Mouse (Mus musculus): ENCODE measurements around the gene Mon2. TPM values are rescaled to one million over a fixed set of nuclear protein-coding genes. Genes with fewer than 3 reads are reported as not detected.
"Not testable (repeated sequence)": the region's sequence is repeated elsewhere in the genome, so short reads cannot be mapped to it uniquely, and the experiment has no call there.

Mon2 gene
- polyA plus RNA-seq, 1 experiment from 2014 or later: 39.1 TPM

GRCm38 (mm10) chr10:123055205-123056000 lies 20.9 kb downstream of the Mon2 start:
- no peak overlapping the region for H3K4me3 ChIP-seq (replicated peaks)
- no peak overlapping the region for H3K4me2 ChIP-seq
- H3K36me3 ChIP-seq (replicated peaks): peaks cover 10% of the 10 kb centered on the region
- 91% methylated on average over 9 of the region's 9 CpGs for WGBS
- H3K4me1 ChIP-seq: no peaks in the 10 kb centered on the region; the same call in 1 of the 2 replicates
- H3K9me3 ChIP-seq: no peaks in the 10 kb centered on the region
- ATAC-seq (ENCODE audit: low FRiP score): no peak
- no peak overlapping the region for H3K9ac ChIP-seq
- H3K27ac ChIP-seq: no peak overlapping the region
- H3K27me3 ChIP-seq: no peaks in the 10 kb centered on the region

GRCm38 (mm10) chr10:123053557-123053956 lies 22.7 kb downstream of the Mon2 start:
- Histone ChIP-seq H3K27me3 (no peaks in the 10 kb centered on the region), H3K27ac (no peak overlapping the region), H3K4me1 (no peaks in the 10 kb centered on the region; the same call in 1 of the 2 replicates), H3K9me3 (no peaks in the 10 kb centered on the region), H3K4me3 (replicated peaks) (no peak overlapping the region), H3K9ac (no peak overlapping the region), H3K4me2 (no peak overlapping the region), H3K36me3 (replicated peaks) (peaks cover 17% of the 10 kb centered on the region)
- ATAC-seq (ENCODE audit: low FRiP score): no peak
- WGBS: 92% methylated on average over 4 of the region's 4 CpGs

DNA sequence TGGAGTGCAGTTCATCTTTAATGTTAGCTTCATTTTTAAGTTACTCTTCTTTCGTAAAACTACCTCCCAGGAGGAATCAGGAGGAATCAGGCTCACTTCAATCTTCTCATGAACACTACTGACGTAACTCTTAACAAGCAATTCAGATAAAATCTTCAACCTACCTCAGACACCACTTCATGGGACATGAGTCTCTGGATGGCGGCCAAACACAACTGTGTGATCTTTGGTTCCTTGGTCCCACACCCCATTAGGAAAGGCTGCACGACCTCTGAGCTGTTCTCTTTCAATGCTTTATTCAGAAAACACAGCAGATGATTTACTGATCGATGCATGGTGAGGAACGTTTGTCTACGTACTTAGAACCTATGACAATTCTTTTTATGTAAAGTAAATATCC lies 24.3 kb downstream of the Mon2 start:
- no peak for ATAC-seq (ENCODE audit: low FRiP score)
- H3K4me1 ChIP-seq: no peaks in the 10 kb centered on the region
- H3K27ac ChIP-seq: no peak overlapping the region
- H3K27me3 ChIP-seq: no peaks in the 10 kb centered on the region
- H3K4me2 ChIP-seq: no peak overlapping the region
- H3K36me3 ChIP-seq (replicated peaks): peaks cover 23% of the 10 kb centered on the region
- no peak overlapping the region for H3K4me3 ChIP-seq (replicated peaks)
- no peak overlapping the region for H3K9ac ChIP-seq
- H3K9me3 ChIP-seq: no peaks in the 10 kb centered on the region
- WGBS: 87% methylated on average over 7 of the region's 7 CpGs

DNA sequence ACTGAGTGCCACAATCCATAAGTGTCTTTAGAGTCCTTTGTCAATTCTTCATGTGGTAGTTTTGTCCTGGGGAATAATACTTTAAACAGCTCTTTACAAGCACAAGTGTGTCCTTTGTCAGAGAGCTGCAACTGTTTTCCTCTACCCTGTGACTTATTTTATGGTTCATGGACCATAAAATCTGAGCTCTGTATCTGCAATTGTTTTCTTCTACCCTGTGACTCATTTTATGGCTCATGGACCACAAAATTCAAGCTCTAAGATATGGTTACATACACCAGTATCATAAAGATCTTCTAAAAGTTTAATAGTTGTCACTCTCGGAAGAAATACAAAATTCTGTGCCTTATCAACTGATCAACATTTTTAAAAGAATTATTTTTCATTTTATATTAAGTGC lies 27.6 kb downstream of the Mon2 start:
- no peak for ATAC-seq (ENCODE audit: low FRiP score)
- Histone ChIP-seq H3K36me3 (replicated peaks) (peaks cover 35% of the 10 kb centered on the region), H3K4me2 (no peak overlapping the region), H3K9ac (no peak overlapping the region), H3K27ac (no peak overlapping the region), H3K4me3 (replicated peaks) (no peak overlapping the region), H3K27me3 (no peaks in the 10 kb centered on the region), H3K9me3 (no peaks in the 10 kb centered on the region), H3K4me1 (no peaks in the 10 kb centered on the region)
- WGBS: 93% methylated on average over 1 of the region's 1 CpGs

- Histone ChIP-seq H3K9me3 (no peaks in the 10 kb centered on the region), H3K27me3 (no peaks in the 10 kb centered on the region), H3K4me2 (no peak overlapping the region), H3K36me3 (replicated peaks) (peaks cover 41% of the 10 kb centered on the region), H3K9ac (no peak overlapping the region), H3K4me3 (replicated peaks) (no peak overlapping the region), H3K4me1 (no peaks in the 10 kb centered on the region), H3K27ac (no peak overlapping the region)
- ATAC-seq (ENCODE audit: low FRiP score): no peak
- WGBS: 70% methylated on average over 2 of the region's 2 CpGs
Observed at GRCm38 (mm10) chr10:123039936-123040335, 36.4 kb downstream of the Mon2 start.

DNA sequence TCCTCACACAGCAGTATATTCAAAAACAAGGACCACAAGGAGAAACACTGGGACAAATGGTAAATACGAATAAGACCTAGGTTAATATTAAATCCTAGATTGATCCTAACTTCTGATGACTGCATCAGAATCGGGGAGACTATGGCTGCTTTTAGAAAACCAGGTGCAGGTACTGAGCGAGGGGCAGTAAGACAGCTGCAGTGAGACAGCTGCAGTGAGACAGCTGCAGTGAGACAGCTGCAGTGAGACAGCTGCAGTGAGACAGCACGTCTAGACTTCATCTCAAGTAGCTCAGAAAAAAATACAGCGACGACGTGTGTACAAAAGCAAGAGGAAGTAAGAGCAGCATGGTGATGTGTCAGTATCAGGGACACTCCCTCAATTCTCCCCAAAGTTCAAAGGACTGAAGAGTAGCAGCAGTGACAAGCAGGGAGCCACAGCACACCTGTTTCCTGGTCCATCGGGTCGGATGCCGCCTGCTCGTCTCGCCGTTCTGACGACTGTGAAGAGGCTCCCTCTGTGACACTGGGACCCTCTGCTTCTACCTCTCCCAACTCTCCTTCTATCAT lies 44.1 kb downstream of the Mon2 start:
- Histone ChIP-seq H3K4me2 (no peak overlapping the region), H3K4me1 (no peaks in the 10 kb centered on the region), H3K36me3 (replicated peaks) (peaks cover 66% of the 10 kb centered on the region), H3K9me3 (no peaks in the 10 kb centered on the region), H3K4me3 (replicated peaks) (no peak overlapping the region), H3K27ac (no peak overlapping the region), H3K27me3 (no peaks in the 10 kb centered on the region), H3K9ac (no peak overlapping the region)
- 90% methylated on average over 14 of the region's 14 CpGs for WGBS
- ATAC-seq (ENCODE audit: low FRiP score): no peak

DNA sequence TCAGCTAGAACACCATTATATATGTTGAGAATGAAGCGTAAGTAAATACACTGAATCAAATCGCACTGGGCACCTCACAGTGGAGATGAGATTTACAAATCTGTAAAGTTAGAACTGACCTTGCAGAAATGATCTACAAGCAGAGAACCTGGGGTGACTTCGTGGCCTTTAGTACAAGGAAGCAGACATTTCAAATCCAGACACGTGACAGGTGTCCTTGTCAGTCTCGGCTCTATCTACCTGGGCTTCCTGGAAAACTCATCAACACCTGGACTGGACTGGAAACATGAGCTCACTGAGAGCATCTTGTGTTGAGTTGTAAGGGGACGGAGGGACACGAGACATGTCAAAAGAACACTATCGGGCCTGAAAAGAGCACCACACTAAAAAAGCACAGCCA lies 44.9 kb downstream of the Mon2 start:
- no peak for ATAC-seq (ENCODE audit: low FRiP score)
- Histone ChIP-seq H3K4me3 (replicated peaks) (no peak overlapping the region), H3K36me3 (replicated peaks) (peaks cover 67% of the 10 kb centered on the region), H3K9ac (no peak overlapping the region), H3K4me1 (no peaks in the 10 kb centered on the region), H3K4me2 (no peak overlapping the region), H3K9me3 (no peaks in the 10 kb centered on the region), H3K27me3 (no peaks in the 10 kb centered on the region), H3K27ac (no peak overlapping the region)
- WGBS: 95% methylated on average over 8 of the region's 8 CpGs

- Histone ChIP-seq H3K27ac (no peak overlapping the region), H3K4me3 (replicated peaks) (no peak overlapping the region), H3K9me3 (no peaks in the 10 kb centered on the region), H3K9ac (no peak overlapping the region), H3K4me2 (no peak overlapping the region), H3K4me1 (no peaks in the 10 kb centered on the region), H3K36me3 (replicated peaks) (peaks cover 67% of the 10 kb centered on the region), H3K27me3 (no peaks in the 10 kb centered on the region)
- 91% methylated on average over 9 of the region's 9 CpGs for WGBS
- no peak for ATAC-seq (ENCODE audit: low FRiP score)
Observed at GRCm38 (mm10) chr10:123030589-123030988, 45.7 kb downstream of the Mon2 start.

DNA sequence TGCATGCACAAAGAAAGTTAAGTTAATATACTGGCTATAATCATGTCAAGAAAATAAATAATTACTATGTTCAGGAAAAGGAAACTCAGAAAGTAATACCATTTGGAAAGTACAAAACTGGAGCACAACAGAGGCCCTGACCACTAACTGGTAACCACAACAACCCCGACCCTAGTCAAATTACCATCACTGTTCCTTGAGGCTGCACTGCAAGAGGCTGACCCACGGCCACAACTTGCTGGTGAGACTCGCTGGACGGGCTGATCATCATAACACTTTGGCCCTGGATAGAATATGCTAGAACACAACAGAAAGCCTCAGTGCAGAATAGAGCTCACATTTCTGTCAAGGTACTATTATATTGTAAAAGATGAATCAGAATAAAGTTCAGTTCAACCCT lies 47.4 kb downstream of the Mon2 start:
- WGBS: 93% methylated on average over 4 of the region's 4 CpGs

DNA sequence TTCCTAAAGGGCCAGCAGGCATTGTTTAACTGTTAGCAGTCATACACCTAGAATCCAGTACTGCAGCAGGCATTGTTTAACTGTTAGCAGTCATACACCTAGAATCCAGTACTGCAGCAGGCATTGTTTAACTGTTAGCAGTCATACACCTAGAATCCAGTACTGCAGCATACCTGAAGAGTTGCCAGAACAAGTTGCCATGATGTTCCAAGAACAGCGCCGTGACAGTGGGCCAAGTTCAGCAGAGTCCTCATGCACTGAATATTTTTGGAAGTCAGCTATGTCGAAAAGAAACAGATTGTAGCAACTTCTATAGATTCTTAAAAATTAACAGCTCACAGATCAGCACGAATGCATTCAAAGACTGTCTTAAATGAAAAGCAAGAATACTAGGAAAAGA lies 49.6 kb downstream of the Mon2 start:
- WGBS: 95% methylated on average over 4 of the region's 4 CpGs
- peaks cover 67% of the 10 kb centered on the region for H3K36me3 ChIP-seq (replicated peaks)
- ATAC-seq (ENCODE audit: low FRiP score); H3K4me1 ChIP-seq; H3K4me2 ChIP-seq; H3K9me3 ChIP-seq; H3K4me3 ChIP-seq (replicated peaks); H3K9ac ChIP-seq; H3K27me3 ChIP-seq; H3K27ac ChIP-seq: not testable (repeated sequence)

More for the DNA sequence above, 47.4 kb downstream of the Mon2 start:
- Histone ChIP-seq H3K36me3 (replicated peaks) (peaks cover 64% of the 10 kb centered on the region), H3K9ac (no peak overlapping the region), H3K4me3 (replicated peaks) (no peak overlapping the region), H3K27ac (no peak overlapping the region), H3K27me3 (no peaks in the 10 kb centered on the region), H3K4me2 (no peak overlapping the region), H3K9me3 (no peaks in the 10 kb centered on the region), H3K4me1 (no peaks in the 10 kb centered on the region)
- no peak for ATAC-seq (ENCODE audit: low FRiP score)

DNA sequence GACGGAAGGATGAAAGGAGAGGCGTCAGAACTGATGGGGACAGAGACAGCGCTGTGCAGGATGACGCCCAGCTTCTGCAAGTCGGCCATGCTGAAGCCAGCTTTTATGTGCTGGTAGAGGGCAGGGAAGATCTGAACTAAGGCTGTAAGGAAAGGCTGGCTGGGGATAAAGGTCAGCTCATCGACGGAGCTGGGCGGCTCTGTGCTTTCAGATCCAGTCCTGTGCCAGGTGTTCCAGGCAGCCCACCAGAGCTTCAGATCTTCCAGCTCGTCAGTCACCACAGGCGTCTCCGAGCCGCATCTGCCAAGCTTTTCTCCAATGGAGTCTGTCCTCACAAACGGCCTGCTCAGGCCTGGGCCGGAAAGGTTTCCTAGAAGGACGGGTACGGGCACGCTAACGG lies 62.9 kb downstream of the Mon2 start:
- Histone ChIP-seq H3K4me3 (replicated peaks) (no peak overlapping the region), H3K4me2 (no peak overlapping the region), H3K4me1 (no peaks in the 10 kb centered on the region), H3K27ac (peak overlapping the region; percentile 54; the same call in 1 of the 2 replicates), H3K36me3 (replicated peaks) (peaks cover 57% of the 10 kb centered on the region), H3K9ac (no peak overlapping the region), H3K27me3 (no peaks in the 10 kb centered on the region), H3K9me3 (no peaks in the 10 kb centered on the region)
- WGBS: 45% methylated on average over 18 of the region's 18 CpGs
- ATAC-seq (ENCODE audit: low FRiP score): peak; percentile 58; the same call in 1 of the 2 replicates

DNA sequence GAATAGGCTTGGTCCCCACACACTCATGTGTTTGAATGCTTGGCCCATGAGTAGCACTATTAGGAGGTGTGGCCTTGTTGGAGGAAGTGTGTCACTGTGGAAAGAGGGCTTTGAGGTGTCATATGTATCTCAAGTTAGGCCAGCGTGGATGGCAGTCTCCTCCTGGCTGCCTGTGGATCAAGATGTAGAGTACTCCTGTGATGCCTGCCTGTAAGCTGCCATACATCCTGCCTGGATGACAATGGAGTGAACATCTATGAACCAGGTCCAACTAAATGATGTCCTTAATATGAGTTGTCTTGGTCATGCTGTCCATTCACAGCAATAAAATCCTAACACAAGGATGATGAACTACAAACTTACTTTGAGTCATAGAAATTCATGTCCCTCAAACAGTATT lies 64.9 kb downstream of the Mon2 start:
- H3K27ac ChIP-seq: no peak overlapping the region
- no peak overlapping the region for H3K4me2 ChIP-seq
- no peak overlapping the region for H3K9ac ChIP-seq
- no peak for ATAC-seq (ENCODE audit: low FRiP score)
- H3K9me3 ChIP-seq: no peaks in the 10 kb centered on the region
- peaks cover 56% of the 10 kb centered on the region for H3K36me3 ChIP-seq (replicated peaks)
- H3K4me1 ChIP-seq: no peaks in the 10 kb centered on the region
- 90% methylated on average over 1 of the region's 1 CpGs for WGBS
- H3K27me3 ChIP-seq: no peaks in the 10 kb centered on the region
- no peak overlapping the region for H3K4me3 ChIP-seq (replicated peaks)
